Mouse (Mus musculus) c-Kit-negative CD71-positive TER-119-positive erythroid progenitor cells, embryonic 14.5 days (primary cell): Measurements from ENCODE around the gene Gpx4.
"Not testable (repeated sequence)": the region's sequence is repeated elsewhere in the genome, so short reads cannot be mapped to it uniquely, and the experiment has no call there.

ENCODE experiments used
- DNase-seq: peaks from one replicate; pipeline ENCODE4 v3.0.0-alpha.2; 2013; ENCODE audit warnings: low read depth, low spot score

Gene Gpx4

DNA sequence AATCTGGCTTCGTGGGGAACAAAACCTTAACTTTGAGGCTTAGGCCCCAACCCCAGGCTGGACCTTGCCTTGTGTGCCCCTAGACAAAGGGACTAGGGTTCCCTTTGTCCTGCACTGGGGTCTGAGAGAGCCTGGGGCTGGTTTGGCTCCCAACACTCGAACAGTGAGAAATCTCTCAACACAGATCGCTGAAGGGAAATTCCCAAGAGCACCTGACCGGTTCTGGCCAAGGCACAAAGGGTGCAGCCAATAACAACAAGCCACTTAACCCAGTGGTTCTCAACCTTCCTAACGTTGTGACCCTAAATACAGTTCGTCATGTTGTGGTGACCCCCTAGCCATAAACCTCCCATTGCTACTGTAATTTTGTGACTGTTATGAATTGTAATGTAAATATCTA is 3.3 kb downstream of the Gpx4 start:
- DNase-seq = no peak

DNA sequence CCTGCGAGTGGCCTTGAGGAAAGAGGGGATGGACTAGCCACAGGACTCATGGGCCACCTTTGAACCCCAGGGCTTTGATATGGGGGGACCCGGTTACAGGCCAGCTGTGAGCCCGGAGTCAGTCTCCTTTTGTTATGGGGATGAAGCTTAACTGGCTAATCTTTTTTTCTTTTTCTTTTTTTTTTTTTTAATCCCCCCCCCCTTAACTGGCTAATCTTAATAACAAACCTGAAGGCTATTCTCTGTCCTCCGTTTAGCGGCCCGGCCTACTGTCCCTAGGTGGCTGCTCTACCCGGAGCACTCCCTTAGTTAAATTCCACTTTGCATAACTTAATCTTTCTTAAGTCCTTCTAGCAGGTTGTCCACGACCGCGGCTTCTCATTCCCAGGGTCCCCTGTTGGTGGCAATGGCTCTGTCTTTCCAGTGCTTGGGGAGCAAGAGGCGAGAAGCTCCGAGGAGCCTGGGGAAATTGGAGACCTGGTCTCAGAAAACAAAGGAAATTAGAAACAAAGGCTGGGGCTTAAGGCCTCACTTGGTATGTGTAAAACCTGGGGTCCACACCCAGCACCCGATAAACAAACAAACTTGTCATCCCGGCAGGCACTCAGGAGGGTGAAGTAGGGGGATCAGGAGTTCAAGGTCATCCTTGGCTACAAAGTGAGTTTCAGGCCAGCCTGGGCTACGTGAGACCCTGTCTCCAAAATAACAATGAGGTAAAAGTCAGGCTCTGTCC is 4.1 kb downstream of the Gpx4 start:
- no peak for DNase-seq

DNA sequence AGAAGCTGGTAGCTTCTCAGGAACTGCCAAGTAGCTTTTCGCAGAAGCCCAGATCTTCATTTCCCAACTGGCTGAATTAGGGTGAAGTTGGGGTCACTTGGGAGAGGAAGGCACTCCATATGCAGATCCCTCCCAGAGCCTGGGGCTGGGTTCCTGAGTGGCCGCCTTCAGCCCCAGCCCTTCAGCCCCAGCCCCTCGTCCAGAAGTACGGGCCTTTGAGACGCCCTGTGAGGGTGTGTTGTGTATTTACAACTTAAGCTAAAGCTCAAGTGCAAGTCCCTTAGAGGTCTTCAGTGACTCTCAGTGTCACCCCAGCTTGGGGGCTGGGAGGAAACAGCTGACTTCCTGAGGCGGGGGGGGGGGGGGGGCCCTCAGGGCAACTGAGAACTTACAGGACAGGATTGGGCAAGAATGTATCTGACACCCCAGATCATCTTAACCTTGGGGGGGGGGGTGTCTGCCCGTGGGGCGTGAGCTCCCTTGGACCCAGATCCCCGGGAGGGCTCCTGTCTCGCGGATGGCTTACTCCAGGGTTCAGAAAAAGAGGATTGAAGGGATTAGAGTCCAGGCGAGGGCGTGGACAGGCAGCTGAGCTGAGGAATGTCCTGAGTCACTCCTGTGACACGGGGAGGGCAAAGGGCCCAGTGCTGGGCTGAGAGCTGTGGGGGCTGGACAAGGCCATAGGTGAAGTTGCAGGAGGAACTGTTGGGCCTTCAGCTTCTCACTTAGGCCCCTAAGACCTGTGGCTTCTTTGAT is 4.8 kb downstream of the Gpx4 start:
- no peak for DNase-seq

DNA sequence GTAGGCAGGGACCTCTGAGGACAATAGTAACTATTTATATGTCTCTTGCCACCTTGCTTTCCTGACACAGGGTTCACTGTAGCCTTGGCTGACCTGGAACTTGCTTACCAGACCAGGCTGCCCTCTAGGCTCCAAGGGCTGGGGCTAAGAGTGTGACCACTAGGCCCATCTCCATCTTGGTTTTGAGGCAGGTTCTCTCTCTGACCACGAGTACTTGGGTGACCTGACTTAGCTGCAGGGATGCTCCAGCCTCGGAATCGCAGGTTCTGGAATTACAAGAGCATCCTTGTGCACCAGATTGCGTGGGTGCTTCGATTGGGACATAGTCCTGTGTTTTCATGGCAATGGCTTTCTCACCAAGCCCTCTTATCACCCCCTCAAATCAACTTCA is 5.4 kb downstream of the Gpx4 start:
- no peak for DNase-seq

DNA sequence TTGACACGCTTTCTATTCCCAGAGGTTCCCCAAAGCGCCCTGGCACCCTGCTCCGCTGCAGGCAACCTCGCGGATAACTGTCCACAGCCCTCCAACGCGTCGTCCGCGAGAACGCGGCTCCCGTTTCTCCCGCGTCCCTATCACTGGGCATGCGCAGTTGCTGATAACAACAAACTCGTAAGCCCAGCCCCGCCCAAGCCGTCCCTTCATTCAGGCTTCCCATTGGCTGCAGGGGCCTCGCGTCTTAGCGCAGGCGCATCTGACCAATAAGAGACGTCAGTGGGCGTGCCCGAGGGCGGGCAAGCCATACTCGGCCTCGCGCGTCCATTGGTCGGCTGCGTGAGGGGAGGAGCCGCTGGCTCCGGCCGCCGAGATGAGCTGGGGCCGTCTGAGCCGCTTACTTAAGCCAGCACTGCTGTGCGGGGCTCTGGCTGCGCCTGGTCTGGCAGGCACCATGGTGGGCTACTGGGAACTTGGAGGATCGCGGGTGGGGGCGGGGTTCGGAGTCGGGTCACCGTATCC is 6.4 kb downstream of the Gpx4 start:
- DNase-seq = peak; percentile 100

DNA sequence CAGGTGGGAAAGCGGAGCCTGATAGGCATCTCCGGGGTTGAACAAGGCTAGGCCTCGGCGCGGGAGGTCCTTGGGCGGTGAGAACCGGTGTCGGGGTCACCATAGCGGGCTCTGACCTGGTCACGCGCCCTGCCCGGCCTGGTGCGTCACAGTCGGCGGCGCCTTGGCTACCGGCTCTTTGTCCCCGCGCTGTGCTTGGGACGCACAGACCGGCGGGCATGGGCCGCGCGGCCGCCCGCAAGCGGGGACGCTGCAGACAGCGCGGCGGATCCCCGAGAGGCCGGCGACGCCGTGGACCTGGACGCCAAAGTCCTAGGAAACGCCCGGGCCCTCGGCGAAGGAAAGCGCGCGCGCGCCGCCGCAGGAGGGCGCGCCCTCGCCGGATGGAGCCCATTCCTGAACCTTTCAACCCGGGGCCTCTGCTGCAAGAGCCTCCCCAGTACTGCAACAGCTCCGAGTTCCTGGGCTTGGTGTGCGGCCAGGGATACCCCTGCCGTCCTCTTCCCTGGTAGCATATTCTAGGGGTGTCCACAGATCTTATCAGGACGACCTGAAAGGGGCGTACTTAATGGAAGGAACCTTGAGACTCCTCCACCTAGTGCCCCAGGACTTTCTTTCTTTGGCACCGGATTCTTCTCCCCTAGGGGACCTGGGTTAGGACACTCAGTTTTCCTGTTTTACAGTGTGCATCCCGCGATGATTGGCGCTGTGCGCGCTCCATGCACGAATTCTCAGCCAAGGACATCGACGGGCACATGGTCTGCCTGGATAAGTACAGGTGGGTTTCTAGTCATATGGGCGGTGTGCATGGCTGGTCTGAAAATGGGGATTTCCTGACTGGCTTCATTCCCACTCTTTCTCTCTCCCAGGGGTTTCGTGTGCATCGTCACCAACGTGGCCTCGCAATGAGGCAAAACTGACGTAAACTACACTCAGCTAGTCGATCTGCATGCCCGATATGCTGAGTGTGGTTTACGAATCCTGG is 7.2 kb downstream of the Gpx4 start:
- peak; percentile 65 for DNase-seq

DNA sequence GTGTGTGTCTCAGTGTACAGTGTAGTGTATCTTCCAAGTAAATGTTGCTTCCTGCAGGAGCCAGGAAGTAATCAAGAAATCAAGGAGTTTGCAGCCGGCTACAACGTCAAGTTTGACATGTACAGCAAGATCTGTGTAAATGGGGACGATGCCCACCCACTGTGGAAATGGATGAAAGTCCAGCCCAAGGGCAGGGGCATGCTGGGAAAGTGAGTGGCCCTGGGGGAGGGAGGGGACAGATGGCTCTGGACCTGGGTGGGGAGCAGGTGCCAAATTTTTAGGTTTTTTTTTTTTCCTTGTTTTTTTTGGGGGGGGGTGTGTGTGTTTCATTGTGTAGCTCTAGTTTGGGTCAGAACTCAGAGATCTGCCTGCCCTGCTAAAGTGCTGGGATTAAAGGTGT is 7.9 kb downstream of the Gpx4 start:
- not testable (repeated sequence) for DNase-seq

DNA sequence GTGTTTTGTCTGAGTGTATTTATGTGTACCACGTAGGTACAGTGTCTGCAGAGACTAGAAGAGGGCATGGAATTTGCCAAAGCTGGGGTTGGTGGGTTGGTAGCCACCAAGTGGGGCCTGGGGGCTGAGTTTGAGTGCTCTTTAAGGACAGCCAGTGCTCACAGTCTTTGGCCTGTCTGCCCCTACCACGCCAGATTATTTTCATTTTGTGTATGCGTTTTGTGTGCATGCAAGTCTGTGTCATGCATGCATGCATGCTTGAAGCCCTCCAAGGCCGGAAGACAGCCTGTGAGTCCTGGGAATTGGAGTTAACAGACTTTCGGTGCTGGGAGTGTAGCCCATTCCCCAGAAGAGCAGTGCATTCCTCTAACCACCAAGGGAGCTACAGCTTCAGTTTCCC is 8.4 kb downstream of the Gpx4 start:
- DNase-seq = no peak

DNA sequence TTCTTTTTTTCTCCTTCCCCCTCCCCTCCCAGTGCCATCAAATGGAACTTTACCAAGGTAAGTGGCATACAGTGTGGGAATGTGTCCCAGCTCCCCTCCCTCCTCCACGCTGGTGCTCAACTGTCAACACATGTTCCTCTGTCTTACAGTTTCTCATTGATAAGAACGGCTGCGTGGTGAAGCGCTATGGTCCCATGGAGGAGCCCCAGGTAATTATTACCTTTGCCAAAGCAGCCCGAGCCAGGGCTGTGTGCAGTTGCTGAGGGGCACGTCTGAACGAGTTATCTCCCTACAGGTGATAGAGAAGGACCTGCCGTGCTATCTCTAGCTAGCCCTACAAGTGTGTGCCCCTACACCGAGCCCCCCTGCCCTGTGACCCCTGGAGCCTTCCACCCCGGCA is 8.9 kb downstream of the Gpx4 start:
- DNase-seq = no peak

DNA sequence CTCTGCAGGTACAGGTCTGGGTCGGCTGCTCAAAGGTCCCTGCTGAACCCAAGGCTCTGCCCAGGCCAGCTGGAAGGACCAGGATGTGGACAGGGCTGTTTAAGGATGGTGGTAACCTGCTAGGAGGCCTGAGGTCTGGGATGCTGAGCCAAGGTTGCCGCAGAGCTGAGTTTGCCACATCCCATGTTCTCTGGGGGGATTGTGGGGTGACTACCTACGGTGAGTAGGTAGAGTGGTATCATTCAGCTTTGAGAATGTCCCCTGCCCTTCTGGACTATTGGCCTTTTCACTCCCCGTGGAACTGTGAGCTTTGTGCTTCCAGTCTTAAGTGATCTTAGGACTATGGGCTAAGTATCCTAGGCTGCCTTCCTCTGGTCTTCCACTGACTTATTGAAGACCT is 9.5 kb downstream of the Gpx4 start:
- DNase-seq = no peak

DNA sequence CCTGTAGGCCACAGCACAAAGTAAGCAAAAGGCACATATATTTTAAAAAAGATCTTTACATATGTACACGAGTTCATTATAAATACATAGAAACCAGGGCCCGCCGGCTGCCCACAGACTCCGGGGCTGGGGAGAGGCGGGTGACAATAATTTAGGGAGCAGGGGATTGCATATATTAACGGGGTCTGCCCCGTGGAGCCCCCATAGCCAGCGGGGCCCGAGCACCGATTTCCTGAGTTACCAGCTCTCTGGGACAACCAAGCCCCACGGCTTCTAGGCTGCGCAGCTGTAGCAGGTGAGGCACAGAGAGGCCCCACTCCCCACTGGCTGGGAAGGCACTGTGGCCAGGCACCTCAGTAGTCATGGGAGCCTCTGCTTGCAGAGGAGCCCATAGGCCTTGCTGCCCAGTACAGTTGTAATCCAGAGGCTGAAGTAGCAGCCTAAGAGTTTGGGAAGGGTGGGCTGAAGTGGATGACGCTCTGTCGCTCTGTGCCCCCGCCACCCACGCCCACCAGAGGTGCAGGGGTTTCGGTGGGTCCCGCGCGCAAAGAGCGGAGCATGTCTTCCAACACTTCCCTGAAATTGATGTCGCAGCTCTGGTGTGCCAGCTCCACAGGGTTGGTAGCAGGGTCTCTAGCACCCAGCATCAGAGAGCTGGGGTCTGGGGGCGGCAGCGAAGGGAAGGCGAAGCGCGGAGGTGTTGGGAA is 10.2 kb downstream of the Gpx4 start:
- no peak for DNase-seq

DNA sequence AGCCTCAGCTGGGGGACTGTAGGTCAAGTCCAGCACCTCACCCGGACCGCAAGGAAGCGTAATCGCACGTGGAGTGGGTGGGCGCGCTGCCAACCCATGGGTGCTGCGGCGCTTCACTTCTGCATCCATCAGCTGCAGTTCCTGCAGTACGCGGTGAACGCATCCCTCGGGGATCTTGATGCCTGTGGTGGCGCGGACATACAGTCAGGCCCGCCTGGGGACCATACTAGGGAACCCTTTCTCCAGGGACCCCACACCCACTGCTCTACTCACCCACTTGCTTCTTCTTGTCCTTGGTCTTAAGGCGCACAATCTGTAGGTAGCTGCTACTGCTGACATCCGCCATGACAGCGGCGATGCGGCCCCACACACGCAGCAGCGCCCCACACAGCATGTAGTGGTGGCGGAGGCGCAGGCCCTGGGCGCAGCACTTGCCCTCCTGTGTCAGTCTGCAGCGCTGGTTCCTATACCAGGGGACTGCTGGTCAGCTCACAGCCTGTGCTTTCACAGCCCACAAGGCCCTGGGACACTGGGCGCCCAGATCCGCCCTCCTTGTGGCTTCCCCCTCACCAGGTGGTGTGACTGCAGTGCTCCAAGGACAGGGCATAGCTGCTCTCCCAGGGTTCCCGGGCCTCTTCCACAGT is 10.8 kb downstream of the Gpx4 start:
- DNase-seq = no peak

DNA sequence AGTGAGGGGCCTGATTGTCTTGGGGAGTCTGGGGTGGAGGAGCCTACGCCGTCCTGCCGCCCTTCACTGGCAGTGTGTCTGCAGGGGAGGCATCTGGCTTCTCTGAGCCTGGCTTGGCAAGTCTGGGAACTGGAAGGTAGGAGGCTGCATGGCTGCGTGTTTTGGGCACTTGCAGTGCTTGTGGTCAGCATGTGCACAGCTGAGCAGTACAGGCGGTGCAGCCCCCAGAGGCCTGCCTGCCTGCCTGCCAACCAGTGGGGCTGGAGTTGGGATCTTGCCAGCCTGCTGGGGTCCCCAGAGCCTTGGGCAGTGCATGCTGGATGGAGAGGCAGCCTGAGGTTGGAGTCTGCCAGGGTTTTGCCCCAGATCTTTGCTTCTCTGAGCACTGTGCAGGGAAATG is 16.1 kb downstream of the Gpx4 start:
- DNase-seq = no peak

DNA sequence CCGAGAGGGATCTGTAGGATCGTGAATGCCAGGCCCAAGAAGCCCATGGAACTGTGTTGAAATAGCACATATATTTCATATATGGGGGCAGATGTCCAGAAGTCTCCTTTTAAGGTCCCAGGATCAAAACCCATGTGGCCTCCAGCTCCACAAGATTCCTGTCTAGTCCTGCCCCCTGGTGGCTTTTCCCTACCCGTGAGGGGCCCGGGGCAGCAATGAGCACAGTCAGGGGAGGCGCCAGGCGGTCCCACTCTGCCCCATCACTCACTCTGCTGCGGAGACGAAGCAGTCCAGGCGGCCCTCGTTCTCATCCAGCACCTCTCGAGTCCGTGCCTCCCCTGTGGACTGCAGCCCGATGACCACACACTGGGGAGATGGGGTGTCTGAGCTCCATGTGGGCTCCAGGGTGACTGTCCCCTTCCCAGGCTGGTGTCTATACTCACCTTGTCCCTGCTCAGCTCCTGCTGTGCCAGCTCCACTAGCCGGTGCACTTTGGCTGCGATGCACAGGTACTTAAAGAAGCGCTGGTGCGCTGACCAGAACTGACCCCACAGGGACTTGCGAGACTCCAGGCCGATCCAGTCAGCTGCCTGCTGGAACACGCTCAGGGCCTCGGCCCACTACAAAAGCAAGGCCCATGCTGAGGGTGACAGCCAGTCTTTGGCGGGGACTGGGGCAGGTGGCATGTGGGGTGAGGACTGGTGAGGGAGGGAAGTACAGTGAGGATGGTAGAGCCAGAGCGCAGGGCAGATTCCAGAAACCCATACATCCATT is 17.1 kb downstream of the Gpx4 start:
- no peak for DNase-seq

DNA sequence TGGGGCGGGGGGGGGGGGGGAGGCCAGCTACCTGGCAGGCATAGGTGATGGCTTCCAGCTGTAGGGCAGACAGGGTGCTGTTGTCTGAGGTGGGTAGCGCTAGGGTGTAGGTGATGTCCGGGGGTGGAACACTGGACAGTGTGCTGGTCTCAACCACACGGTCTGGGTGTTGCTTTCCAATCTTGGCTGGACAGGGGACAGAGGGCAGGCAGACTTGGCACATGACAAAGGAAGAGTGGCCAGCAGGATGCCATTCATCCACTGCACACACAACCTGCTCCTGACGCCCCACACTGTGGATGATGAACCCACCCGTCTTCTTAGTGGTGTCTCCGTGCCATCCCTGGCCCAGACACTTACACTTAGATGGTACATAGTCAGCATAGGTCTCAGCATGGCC is 22.3 kb downstream of the Gpx4 start:
- DNase-seq = no peak

DNA sequence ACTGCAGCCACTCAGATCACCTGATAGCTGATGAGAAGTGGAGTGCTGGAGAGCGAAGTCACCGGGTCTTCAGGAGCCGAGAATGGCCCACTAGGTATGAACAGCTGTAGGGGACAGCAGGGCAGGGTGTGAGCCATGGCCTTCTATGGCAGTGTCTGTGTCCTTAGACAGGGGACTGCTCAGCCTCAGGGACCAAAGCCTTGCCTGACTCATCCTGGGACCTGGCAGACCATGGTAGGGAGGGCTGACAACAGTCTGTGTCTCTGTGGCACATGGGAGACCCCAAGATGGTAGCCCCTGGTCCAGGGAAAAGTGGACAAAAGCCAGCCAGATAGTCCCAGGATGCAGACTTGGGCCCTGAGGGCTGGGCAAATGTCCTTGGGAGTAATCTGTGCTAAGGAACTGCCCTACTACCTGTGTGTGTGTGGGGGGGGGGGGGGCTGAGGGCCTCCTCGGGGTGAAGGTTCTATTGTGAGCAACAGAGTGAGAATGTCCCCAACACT is 23.0 kb downstream of the Gpx4 start:
- DNase-seq = no peak

DNA sequence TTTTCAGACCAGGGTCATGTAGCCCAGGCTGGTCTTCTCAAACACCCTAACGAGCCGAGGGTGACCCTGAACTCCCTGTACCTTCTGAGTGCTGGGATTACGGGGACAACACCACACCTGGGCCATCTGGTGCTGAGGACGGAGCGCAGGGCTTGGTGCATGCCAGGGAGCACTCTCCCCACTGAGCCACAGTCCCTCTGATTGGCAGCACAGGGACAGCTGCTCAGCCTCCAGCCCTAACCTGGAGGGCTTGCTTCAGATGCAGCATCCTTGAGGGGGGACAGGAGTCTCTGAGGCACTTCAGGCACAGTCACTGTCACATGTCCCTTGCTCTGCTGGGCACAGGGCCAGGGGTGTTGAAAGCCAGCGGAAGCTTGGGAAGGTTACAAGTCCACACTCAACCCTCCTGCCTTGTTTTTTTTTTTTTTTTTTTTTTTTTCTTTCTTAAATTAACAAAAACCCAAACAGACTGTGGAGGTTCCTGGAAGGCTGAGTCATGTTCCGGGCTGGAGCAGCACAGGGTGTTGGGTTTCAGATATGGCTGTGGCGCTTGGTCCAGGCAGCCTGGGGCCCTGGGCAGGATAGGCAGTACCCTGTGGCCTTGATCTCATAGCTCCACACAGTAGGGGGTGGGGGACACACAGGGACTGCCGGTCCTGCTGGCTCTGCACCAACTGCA is 24.0 kb downstream of the Gpx4 start:
- DNase-seq = peak; percentile 79

DNA sequence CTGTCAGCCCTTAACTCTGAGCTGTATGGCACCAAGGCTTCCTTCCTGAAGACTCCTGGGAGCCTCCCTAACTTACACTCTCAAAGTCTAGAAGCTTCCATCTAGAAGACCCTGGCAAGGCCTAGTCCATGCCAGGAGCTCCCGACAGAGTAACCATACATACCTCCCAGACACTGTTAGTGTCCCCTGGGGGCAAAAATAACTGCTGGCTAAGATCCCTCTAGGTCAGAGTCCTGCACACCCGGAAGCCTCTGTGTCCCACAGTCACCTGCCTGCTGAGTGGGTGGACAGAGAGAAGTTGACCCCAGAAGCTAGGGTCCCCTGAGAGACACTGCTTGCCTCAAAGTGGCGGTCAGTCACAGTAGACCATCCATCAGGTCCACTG is 24.5 kb downstream of the Gpx4 start:
- no peak for DNase-seq
